Mouse (Mus musculus): ENCODE data around the gene Mri1.

GRCm38 (mm10) chr8:84213277-84213676, 43.8 kb downstream of the Mri1 start:
- TF ChIP-seq CTCF (IDR thresholded peaks at IDR 0.05; ENCODE audit: low read depth, low read length) (no peak), TAL1 (conservative IDR thresholded peaks at IDR 0.05; ENCODE audit: low read depth, low read length) (no peak)

All from G1E (cell line).